Comparison of ENCODE assay signal across 7 mouse cellular contexts in genomic region chr17:65950622-65951404, GRCm38 (mm10). TPM values are rescaled to one million over a fixed set of nuclear protein-coding genes. Genes with fewer than 3 reads are reported as not detected.
A peak's percentile ranks its signal among the peaks of the same experiment; 100 is the strongest.
DNase-seq lines count a peak whose midpoint lies in the region; ATAC-seq lines count a peak whose summit lies in the region.

Gene Twsg1, minus strand, starts transcription at chr17:65951226.

- H3K4me3 ChIP-seq in embryonic facial prominence, embryonic 11.5 days (ENCODE audit: low read depth, low read length): peak within 1 kb of the TSS; percentile 94
- H3K4me3 ChIP-seq in limb, embryonic 11.5 days (ENCODE audit: low read depth, low read length): peak within 1 kb of the TSS; percentile 91
- H3K4me3 ChIP-seq in midbrain, embryonic 14.5 days (replicated peaks; ENCODE audit: low read depth, low read length): peak within 1 kb of the TSS; percentile 95

- no peaks in the 10 kb centered on the region for H3K9me3 ChIP-seq in embryonic facial prominence, embryonic 11.5 days (replicated peaks; ENCODE audit: control insufficient read depth, low read length)
- H3K9me3 ChIP-seq in limb, embryonic 11.5 days (ENCODE audit: control insufficient read depth, low read length): no peaks in the 10 kb centered on the region
- H3K9me3 ChIP-seq in midbrain, embryonic 14.5 days (ENCODE audit: control insufficient read depth, low read length): no peaks in the 10 kb centered on the region

- DNase-seq in adrenal gland, postnatal 14 days: peak; percentile 97
- DNase-seq in embryonic facial prominence, embryonic 11.5 days (ENCODE audit: low spot score): peak; percentile 94
- DNase-seq in heart, adult 11 months: peak; percentile 99
- DNase-seq in kidney, adult 18-20 months: peak; percentile 98
- peak; percentile 96 for DNase-seq in limb, embryonic 11.5 days (ENCODE audit: low spot score)
- DNase-seq in midbrain, embryonic 14.5 days: peak; percentile 96
- peak; percentile 93 to 98 for DNase-seq in spleen, adult 18-20 months

- WGBS in embryonic facial prominence, embryonic 11.5 days: under 1% methylated on average over 83 of the region's 87 CpGs
- WGBS in limb, embryonic 11.5 days: under 1% methylated on average over 70 of the region's 87 CpGs
- WGBS in midbrain, embryonic 14.5 days: under 1% methylated on average over 86 of the region's 87 CpGs

- H3K4me1 ChIP-seq in embryonic facial prominence, embryonic 11.5 days (ENCODE audit: control insufficient read depth, insufficient read depth, low read length): no peaks in the 10 kb centered on the region
- no peaks in the 10 kb centered on the region for H3K4me1 ChIP-seq in limb, embryonic 11.5 days (ENCODE audit: control insufficient read depth, insufficient read depth, low read length)
- H3K4me1 ChIP-seq in midbrain, embryonic 14.5 days (ENCODE audit: control insufficient read depth, insufficient read depth, low read length): peaks cover 12% of the 10 kb centered on the region; the same call in 1 of the 2 replicates

- peak within 1 kb of the TSS; percentile 95 for H3K9ac ChIP-seq in embryonic facial prominence, embryonic 11.5 days (replicated peaks; ENCODE audit: low read length)
- H3K9ac ChIP-seq in limb, embryonic 11.5 days (ENCODE audit: low read length): peak within 1 kb of the TSS; percentile 97
- H3K9ac ChIP-seq in midbrain, embryonic 14.5 days (replicated peaks; ENCODE audit: low read length): peak within 1 kb of the TSS; percentile 98

- H3K27ac ChIP-seq in embryonic facial prominence, embryonic 11.5 days (replicated peaks; ENCODE audit: low read depth, low read length): peak within 1 kb of the TSS; percentile 76
- H3K27ac ChIP-seq in limb, embryonic 11.5 days (replicated peaks; ENCODE audit: low read depth, low read length): peak within 1 kb of the TSS; percentile 76
- H3K27ac ChIP-seq in midbrain, embryonic 14.5 days (replicated peaks; ENCODE audit: low read depth, low read length): peak within 1 kb of the TSS; percentile 90

- H3K27me3 ChIP-seq in embryonic facial prominence, embryonic 11.5 days (ENCODE audit: control insufficient read depth, insufficient read depth, low read length): no peaks in the 10 kb centered on the region
- no peaks in the 10 kb centered on the region for H3K27me3 ChIP-seq in limb, embryonic 11.5 days (ENCODE audit: control insufficient read depth, insufficient read depth, low read length)
- no peaks in the 10 kb centered on the region for H3K27me3 ChIP-seq in midbrain, embryonic 14.5 days (ENCODE audit: control insufficient read depth, insufficient read depth, low read length)

- H3K4me2 ChIP-seq in embryonic facial prominence, embryonic 11.5 days (ENCODE audit: low read depth, low read length): peak within 1 kb of the TSS; percentile 53
- peak within 1 kb of the TSS; percentile 48 for H3K4me2 ChIP-seq in limb, embryonic 11.5 days (ENCODE audit: low read depth, severe bottlenecking)
- peak within 1 kb of the TSS; percentile 68 for H3K4me2 ChIP-seq in midbrain, embryonic 14.5 days (ENCODE audit: low read length)

- peaks cover 5% of the 10 kb centered on the region for H3K36me3 ChIP-seq in embryonic facial prominence, embryonic 11.5 days (replicated peaks; ENCODE audit: control insufficient read depth, insufficient read depth, low read depth, low read length)
- 0 out of 2 replicates have a peak, but pooled peaks cover 2% of the 10 kb centered on the region for H3K36me3 ChIP-seq in limb, embryonic 11.5 days (ENCODE audit: control insufficient read depth, insufficient read depth, low read length)
- H3K36me3 ChIP-seq in midbrain, embryonic 14.5 days (ENCODE audit: control insufficient read depth, insufficient read depth, low read length): peaks cover 21% of the 10 kb centered on the region

- peak; percentile 97 for ATAC-seq in embryonic facial prominence, embryonic 11.5 days (replicated peaks; ENCODE audit: insufficient number of reproducible peaks, low FRiP score, low TSS enrichment, low read depth)
- peak; percentile 97 for ATAC-seq in limb, embryonic 11.5 days (ENCODE audit: insufficient number of reproducible peaks, low FRiP score, low TSS enrichment, low read depth)
- peak; percentile 97 for ATAC-seq in midbrain, embryonic 14.5 days (ENCODE audit: low FRiP score, low TSS enrichment)

RNA-seq across cellular contexts. Expression of gene Twsg1, which starts in this region (rescaled TPM):
- total RNA-seq in adrenal gland, postnatal 14 days (2021): 63.8 and 79.5 TPM in 2 replicates
- polyA plus RNA-seq in embryonic facial prominence, embryonic 11.5 days (2014; fragmentation: Nextera tagmentation; extraction: Ambion mirVana): 133 and 142 TPM in 2 replicates
- 134 and 137 TPM in 2 replicates for polyA plus RNA-seq in limb, embryonic 11.5 days (2014; fragmentation: Nextera tagmentation; extraction: Ambion mirVana)
- polyA plus RNA-seq in midbrain, embryonic 14.5 days (2014; fragmentation: Nextera tagmentation; extraction: Ambion mirVana): 53.1 and 71.4 TPM in 2 replicates

Comparison
In these comparisons a context has a peak if more than half of its experiments do, and no peak if none do; other contexts are left out.
1. Peak in every context shown above with its lines: DNase-seq, ATAC-seq, H3K4me3 ChIP-seq and H3K27ac ChIP-seq.